Mouse (Mus musculus): ENCODE results near the gene Entpd4b. TPM values are rescaled to one million over a fixed set of nuclear protein-coding genes. Genes with fewer than 3 reads are reported as not detected.
"Not testable (repeated sequence)": the region's sequence is repeated elsewhere in the genome, so short reads cannot be mapped to it uniquely, and the experiment has no call there.

Entpd4b gene
- 23.4 and 24.4 TPM in 2 replicates for polyA plus RNA-seq (2014; fragmentation: Nextera tagmentation; extraction: Ambion mirVana)

GRCm38 (mm10) chr14:69555110-69555831 lies at the start of gene Entpd4b:
Gene Entpd4b, plus strand, starts transcription at chr14:69555424.
- peak; percentile 96 for ATAC-seq (ENCODE audit: low read depth)
- not testable (repeated sequence) for H3K4me3 ChIP-seq (ENCODE audit: low read depth, low read length)
- WGBS, result no CpG with 5 or more reads among the region's 68 CpGs

GRCm38 (mm10) chr14:69507000-69507399 lies 48.2 kb upstream of the Entpd4b start:
- ATAC-seq (ENCODE audit: low read depth); H3K27me3 ChIP-seq (ENCODE audit: control insufficient read depth, insufficient read depth, low read length); H3K9ac ChIP-seq (replicated peaks; ENCODE audit: low read depth, low read length); H3K4me2 ChIP-seq (ENCODE audit: low read depth, low read length); H3K27ac ChIP-seq (ENCODE audit: low read depth, low read length); H3K4me3 ChIP-seq (ENCODE audit: low read depth, low read length); H3K9me3 ChIP-seq (ENCODE audit: control insufficient read depth, low read length); H3K36me3 ChIP-seq (ENCODE audit: control insufficient read depth, insufficient read depth, low read length); H3K4me1 ChIP-seq (ENCODE audit: control insufficient read depth, insufficient read depth, low read length): not testable (repeated sequence)
- no CpG with 5 or more reads among the region's 1 CpGs for WGBS

More at GRCm38 (mm10) chr14:69555110-69555831, at the start of gene Entpd4b:
- not testable (repeated sequence) for H3K4me2 ChIP-seq (ENCODE audit: low read depth, low read length); H3K36me3 ChIP-seq (ENCODE audit: control insufficient read depth, insufficient read depth, low read length); H3K9ac ChIP-seq (replicated peaks; ENCODE audit: low read depth, low read length); H3K4me1 ChIP-seq (ENCODE audit: control insufficient read depth, insufficient read depth, low read length); H3K9me3 ChIP-seq (ENCODE audit: control insufficient read depth, low read length); H3K27ac ChIP-seq (ENCODE audit: low read depth, low read length); H3K27me3 ChIP-seq (ENCODE audit: control insufficient read depth, insufficient read depth, low read length)

- WGBS, result no CpG with 5 or more reads among the region's 2 CpGs
- not testable (repeated sequence) for H3K27me3 ChIP-seq (ENCODE audit: control insufficient read depth, insufficient read depth, low read length); H3K4me3 ChIP-seq (ENCODE audit: low read depth, low read length); H3K36me3 ChIP-seq (ENCODE audit: control insufficient read depth, insufficient read depth, low read length); H3K27ac ChIP-seq (ENCODE audit: low read depth, low read length); H3K9me3 ChIP-seq (ENCODE audit: control insufficient read depth, low read length); H3K4me1 ChIP-seq (ENCODE audit: control insufficient read depth, insufficient read depth, low read length); H3K4me2 ChIP-seq (ENCODE audit: low read depth, low read length); ATAC-seq (ENCODE audit: low read depth); H3K9ac ChIP-seq (replicated peaks; ENCODE audit: low read depth, low read length)
These were observed 42.8 kb upstream of the Entpd4b start, which contains the start of gene Gm27179 for GRCm38 (mm10) chr14:69512449-69512848. Gene Gm27179, minus strand, starts transcription at chr14:69512549.

GRCm38 (mm10) chr14:69520810-69521209 lies 34.4 kb upstream of the Entpd4b start:
- H3K9me3 ChIP-seq (ENCODE audit: control insufficient read depth, low read length); H3K4me2 ChIP-seq (ENCODE audit: low read depth, low read length); H3K4me3 ChIP-seq (ENCODE audit: low read depth, low read length); H3K4me1 ChIP-seq (ENCODE audit: control insufficient read depth, insufficient read depth, low read length); H3K27me3 ChIP-seq (ENCODE audit: control insufficient read depth, insufficient read depth, low read length); ATAC-seq (ENCODE audit: low read depth); H3K27ac ChIP-seq (ENCODE audit: low read depth, low read length); H3K9ac ChIP-seq (replicated peaks; ENCODE audit: low read depth, low read length); H3K36me3 ChIP-seq (ENCODE audit: control insufficient read depth, insufficient read depth, low read length): not testable (repeated sequence)
- WGBS, result no CpG with 5 or more reads among the region's 2 CpGs

- not testable (repeated sequence) for H3K9me3 ChIP-seq (ENCODE audit: control insufficient read depth, low read length); H3K27ac ChIP-seq (ENCODE audit: low read depth, low read length); H3K4me3 ChIP-seq (ENCODE audit: low read depth, low read length); H3K4me2 ChIP-seq (ENCODE audit: low read depth, low read length); H3K9ac ChIP-seq (replicated peaks; ENCODE audit: low read depth, low read length); H3K4me1 ChIP-seq (ENCODE audit: control insufficient read depth, insufficient read depth, low read length); H3K27me3 ChIP-seq (ENCODE audit: control insufficient read depth, insufficient read depth, low read length); ATAC-seq (ENCODE audit: low read depth); H3K36me3 ChIP-seq (ENCODE audit: control insufficient read depth, insufficient read depth, low read length)
- no CpG with 5 or more reads among the region's 1 CpGs for WGBS
These were observed 32.2 kb upstream of the Entpd4b start for GRCm38 (mm10) chr14:69523001-69523400.

GRCm38 (mm10) chr14:69526202-69526601 lies 29.0 kb upstream of the Entpd4b start:
- H3K4me1 ChIP-seq (ENCODE audit: control insufficient read depth, insufficient read depth, low read length); H3K9ac ChIP-seq (replicated peaks; ENCODE audit: low read depth, low read length); H3K9me3 ChIP-seq (ENCODE audit: control insufficient read depth, low read length); H3K4me2 ChIP-seq (ENCODE audit: low read depth, low read length); ATAC-seq (ENCODE audit: low read depth); H3K27ac ChIP-seq (ENCODE audit: low read depth, low read length); H3K36me3 ChIP-seq (ENCODE audit: control insufficient read depth, insufficient read depth, low read length); H3K4me3 ChIP-seq (ENCODE audit: low read depth, low read length); H3K27me3 ChIP-seq (ENCODE audit: control insufficient read depth, insufficient read depth, low read length): not testable (repeated sequence)
- WGBS, result no CpG with 5 or more reads among the region's 1 CpGs

GRCm38 (mm10) chr14:69536539-69536938 lies 18.7 kb upstream of the Entpd4b start:
- H3K36me3 ChIP-seq (ENCODE audit: control insufficient read depth, insufficient read depth, low read length); H3K4me3 ChIP-seq (ENCODE audit: low read depth, low read length); H3K4me1 ChIP-seq (ENCODE audit: control insufficient read depth, insufficient read depth, low read length); H3K27me3 ChIP-seq (ENCODE audit: control insufficient read depth, insufficient read depth, low read length); ATAC-seq (ENCODE audit: low read depth); H3K4me2 ChIP-seq (ENCODE audit: low read depth, low read length); H3K27ac ChIP-seq (ENCODE audit: low read depth, low read length); H3K9ac ChIP-seq (replicated peaks; ENCODE audit: low read depth, low read length); H3K9me3 ChIP-seq (ENCODE audit: control insufficient read depth, low read length): not testable (repeated sequence)
- WGBS, result no CpG with 5 or more reads among the region's 7 CpGs

- WGBS, result no CpG with 5 or more reads among the region's 5 CpGs
- ATAC-seq (ENCODE audit: low read depth); H3K4me2 ChIP-seq (ENCODE audit: low read depth, low read length); H3K9me3 ChIP-seq (ENCODE audit: control insufficient read depth, low read length); H3K4me3 ChIP-seq (ENCODE audit: low read depth, low read length); H3K9ac ChIP-seq (replicated peaks; ENCODE audit: low read depth, low read length); H3K27me3 ChIP-seq (ENCODE audit: control insufficient read depth, insufficient read depth, low read length); H3K36me3 ChIP-seq (ENCODE audit: control insufficient read depth, insufficient read depth, low read length); H3K4me1 ChIP-seq (ENCODE audit: control insufficient read depth, insufficient read depth, low read length); H3K27ac ChIP-seq (ENCODE audit: low read depth, low read length): not testable (repeated sequence)
These were observed 15.1 kb upstream of the Entpd4b start for GRCm38 (mm10) chr14:69540113-69540512.

GRCm38 (mm10) chr14:69542695-69543094 lies 12.5 kb upstream of the Entpd4b start:
- H3K4me1 ChIP-seq (ENCODE audit: control insufficient read depth, insufficient read depth, low read length); H3K4me2 ChIP-seq (ENCODE audit: low read depth, low read length); H3K9ac ChIP-seq (replicated peaks; ENCODE audit: low read depth, low read length); H3K36me3 ChIP-seq (ENCODE audit: control insufficient read depth, insufficient read depth, low read length); ATAC-seq (ENCODE audit: low read depth); H3K27ac ChIP-seq (ENCODE audit: low read depth, low read length); H3K4me3 ChIP-seq (ENCODE audit: low read depth, low read length); H3K9me3 ChIP-seq (ENCODE audit: control insufficient read depth, low read length); H3K27me3 ChIP-seq (ENCODE audit: control insufficient read depth, insufficient read depth, low read length): not testable (repeated sequence)
- no CpG with 5 or more reads among the region's 7 CpGs for WGBS

Measured in neural tube, embryonic 14.5 days (tissue).